Mouse (Mus musculus) MEL (cell line): ENCODE measurements around the gene Vwa3b. TPM values are rescaled to one million over a fixed set of nuclear protein-coding genes. Genes with fewer than 3 reads are reported as not detected.

ENCODE experiments used
- DNase-seq: peaks from one replicate; pipeline ENCODE4 v3.0.0; 2011; ENCODE audit warnings: low read depth, low spot score
- H3K27ac ChIP-seq: 2 replicates; pipeline ENCODE4 v1.5.1; 2012; ENCODE audit warnings: low read depth, mild to moderate bottlenecking, control low read depth, low read length, moderate library complexity; ENCODE audit not compliant: control insufficient read depth
- H3K27me3 ChIP-seq, 2 experiments: fragments of 150-350 bp in 1 of 2; sonication (generic) in 1 of 2; 2 replicates each; pipeline ENCODE4 v1.6.1; 2012; ENCODE audit warnings: low read length in 2 of 2, mild to moderate bottlenecking in 2 of 2, improper control_type of control experiment in 1 of 2, moderate library complexity in 1 of 2; ENCODE audit not compliant: insufficient read depth in 2 of 2, control insufficient read depth in 1 of 2
- H3K36me3 ChIP-seq, 2 experiments: 2 replicates each; pipeline ENCODE4 v1.6.1; 2012 to 2014; ENCODE audit warnings: low read length in 2 of 2, improper control_type of control experiment in 1 of 2, inconsistent platforms in 1 of 2, mild to moderate bottlenecking in 1 of 2; ENCODE audit not compliant: insufficient read depth in 2 of 2, control insufficient read depth in 1 of 2
- H3K4me1 ChIP-seq, 2 experiments: fragments of 150-350 bp in 1 of 2; sonication (generic) in 1 of 2; 2 replicates each; pipeline ENCODE4 v1.6.1; 2012; ENCODE audit warnings: low read length in 2 of 2, improper control_type of control experiment in 1 of 2, mild to moderate bottlenecking in 1 of 2; ENCODE audit not compliant: insufficient read depth in 2 of 2, control insufficient read depth in 1 of 2
- H3K4me3 ChIP-seq, 2 experiments: fragments of 150-350 bp in 1 of 2; sonication (generic) in 1 of 2; 2 replicates each; pipeline ENCODE4 v1.5.1; 2012; ENCODE audit warnings: low read depth in 2 of 2, low read length in 2 of 2, mild to moderate bottlenecking in 2 of 2, moderate library complexity in 2 of 2, control low read depth in 1 of 2, improper control_type of control experiment in 1 of 2; ENCODE audit not compliant: control insufficient read depth in 1 of 2, insufficient read depth in 1 of 2
- H3K79me2 ChIP-seq: 2 replicates; pipeline ENCODE4 v1.6.1; 2012; ENCODE audit warnings: mild to moderate bottlenecking, low read length, moderate library complexity; ENCODE audit not compliant: control insufficient read depth, poor library complexity, insufficient read depth
- H3K9ac ChIP-seq: 2 replicates; pipeline ENCODE4 v1.6.1; 2012; ENCODE audit warnings: low read depth, mild to moderate bottlenecking, control low read depth, low read length, moderate library complexity; ENCODE audit not compliant: control insufficient read depth, poor library complexity, severe bottlenecking
- H3K9me3 ChIP-seq: fragments of 150-350 bp; sonication (generic); replicated peaks from 2 replicates; pipeline ENCODE4 v1.6.1; 2012; ENCODE audit warnings: mild to moderate bottlenecking, low read length, improper control_type of control experiment, moderate library complexity; ENCODE audit not compliant: insufficient read depth
- CHD2 ChIP-seq: IDR thresholded peaks from 2 replicates; pipeline ENCODE4 v1.6.1; 2011; ENCODE audit warnings: low read length, improper control_type of control experiment
- CTCF ChIP-seq, 3 experiments: IDR thresholded peaks in 2 of 3; conservative IDR thresholded peaks in 1 of 3; 2 replicates each; pipeline ENCODE4 v1.5.1; 2011 to 2012; ENCODE audit warnings: low read length in 3 of 3, low read depth in 2 of 3, mild to moderate bottlenecking in 2 of 3, improper control_type of control experiment in 1 of 3, inconsistent platforms in 1 of 3, mixed read lengths in 1 of 3, moderate library complexity in 1 of 3; ENCODE audit not compliant: control insufficient read depth in 1 of 3, insufficient read depth in 1 of 3, poor library complexity in 1 of 3, severe bottlenecking in 1 of 3
- EP300 ChIP-seq, 2 experiments: IDR thresholded peaks; 2 replicates each; pipeline ENCODE4 v1.6.1; 2011; ENCODE audit warnings: improper control_type of control experiment in 2 of 2, low read length in 2 of 2, low read depth in 1 of 2, mild to moderate bottlenecking in 1 of 2
- GABPA ChIP-seq: IDR thresholded peaks from 2 replicates; pipeline ENCODE4 v1.6.1; 2012; ENCODE audit warnings: low read depth, mild to moderate bottlenecking, inconsistent platforms, low read length, improper control_type of control experiment, moderate library complexity
- GATA1 ChIP-seq: IDR thresholded peaks from 2 replicates; pipeline ENCODE4 v1.6.1; 2011; ENCODE audit warnings: low read depth, low read length, improper control_type of control experiment
- HCFC1 ChIP-seq: IDR thresholded peaks from 2 replicates; pipeline ENCODE4 v1.6.1; 2012; ENCODE audit warnings: low read depth, mild to moderate bottlenecking, inconsistent platforms, low read length, improper control_type of control experiment, moderate library complexity
- JUND ChIP-seq: IDR thresholded peaks from 2 replicates; pipeline ENCODE4 v1.6.1; 2011; ENCODE audit warnings: low read depth, mild to moderate bottlenecking, improper control_type of control experiment, low read length
- MAFK ChIP-seq: IDR thresholded peaks from 2 replicates; pipeline ENCODE4 v1.6.1; 2011; ENCODE audit warnings: low read depth, mild to moderate bottlenecking, low read length, improper control_type of control experiment, borderline replicate concordance
- MAX ChIP-seq: IDR thresholded peaks from 2 replicates; pipeline ENCODE4 v1.6.1; 2011; ENCODE audit warnings: low read length, improper control_type of control experiment
- MXI1 ChIP-seq: IDR thresholded peaks from 2 replicates; pipeline ENCODE4 v1.6.1; 2011; ENCODE audit warnings: mild to moderate bottlenecking, low read depth, low read length, improper control_type of control experiment
- MYC ChIP-seq: IDR thresholded peaks from 2 replicates; pipeline ENCODE4 v1.6.1; 2011; ENCODE audit warnings: low read depth, mild to moderate bottlenecking, low read length, improper control_type of control experiment, moderate library complexity
- NELFE ChIP-seq: IDR thresholded peaks from 2 replicates; pipeline ENCODE4 v1.6.1; 2011; ENCODE audit warnings: low read depth, low read length, improper control_type of control experiment
- POLR2A ChIP-seq, 2 experiments: IDR thresholded peaks; 2 replicates each; pipeline ENCODE4 v1.6.1; 2011 to 2012; ENCODE audit warnings: low read length in 2 of 2, mild to moderate bottlenecking in 2 of 2, control low read depth in 1 of 2, improper control_type of control experiment in 1 of 2, low read depth in 1 of 2, moderate library complexity in 1 of 2; ENCODE audit not compliant: control insufficient read depth in 1 of 2, insufficient read depth in 1 of 2, poor library complexity in 1 of 2
- RAD21 ChIP-seq: IDR thresholded peaks from 2 replicates; pipeline ENCODE4 v1.6.1; 2011; ENCODE audit warnings: mild to moderate bottlenecking, low read depth, low read length, improper control_type of control experiment
- RCOR1 ChIP-seq: IDR thresholded peaks from 2 replicates; pipeline ENCODE4 v1.6.1; 2012; ENCODE audit warnings: low read depth, mild to moderate bottlenecking, inconsistent platforms, low read length, improper control_type of control experiment
- SMC3 ChIP-seq: IDR thresholded peaks from 2 replicates; pipeline ENCODE4 v1.6.1; 2011; ENCODE audit warnings: low read depth, low read length, improper control_type of control experiment
- TAL1 ChIP-seq: IDR thresholded peaks from 2 replicates; pipeline ENCODE4 v1.6.1; 2012; ENCODE audit warnings: mild to moderate bottlenecking, inconsistent platforms, low read length, moderate library complexity, mixed read lengths
- TBP ChIP-seq: IDR thresholded peaks from 2 replicates; pipeline ENCODE4 v1.8.0; 2011; ENCODE audit warnings: low read depth, low read length, improper control_type of control experiment
- UBTF ChIP-seq: IDR thresholded peaks from 2 replicates; pipeline ENCODE4 v1.6.1; 2012; ENCODE audit warnings: low read depth, mild to moderate bottlenecking, inconsistent platforms, low read length, improper control_type of control experiment, moderate library complexity, borderline replicate concordance; ENCODE audit not compliant: insufficient read depth
- USF1 ChIP-seq: IDR thresholded peaks from 2 replicates; pipeline ENCODE4 v1.6.1; 2014; ENCODE audit warnings: low read depth, mild to moderate bottlenecking, inconsistent platforms, low read length, improper control_type of control experiment, moderate library complexity
- USF2 ChIP-seq, 2 experiments: IDR thresholded peaks; 2 replicates each; pipeline ENCODE4 v1.6.1; 2011 to 2012; ENCODE audit warnings: improper control_type of control experiment in 2 of 2, low read length in 2 of 2, borderline replicate concordance in 1 of 2, inconsistent platforms in 1 of 2, low read depth in 1 of 2, mild to moderate bottlenecking in 1 of 2; ENCODE audit not compliant: insufficient read depth in 1 of 2
- ZC3H11A ChIP-seq: IDR thresholded peaks from 2 replicates; pipeline ENCODE4 v1.6.1; 2012; ENCODE audit warnings: low read depth, mild to moderate bottlenecking, inconsistent platforms, low read length, improper control_type of control experiment
- ZMIZ1 ChIP-seq: IDR thresholded peaks from 2 replicates; pipeline ENCODE4 v1.6.1; 2012; ENCODE audit warnings: low read depth, mild to moderate bottlenecking, inconsistent platforms, low read length, improper control_type of control experiment, moderate library complexity
- ZNF384 ChIP-seq: IDR thresholded peaks from 2 replicates; pipeline ENCODE4 v1.6.1; 2012; ENCODE audit warnings: low read depth, mild to moderate bottlenecking, inconsistent platforms, low read length, improper control_type of control experiment
- polyA plus RNA-seq, 2 experiments: library from polyadenylated mRNA; stranded (reverse) in 1 of 2; unstranded in 1 of 2; fragments of >175 nt in 1 of 2; fragments of >200 nt in 1 of 2; gene quantifications; 2 replicates each; pipeline versions ENCODE4 v1.2.1 to v1.2.4; 2012; ENCODE audit warnings: low replicate concordance in 2 of 2, low read depth in 1 of 2; ENCODE audit not compliant: insufficient read length in 2 of 2, insufficient read depth in 1 of 2, missing spikeins in 1 of 2
- total RNA-seq: library from RNA; depleted of rRNA; stranded (reverse); fragments of 300-350 nt; gene quantifications from 2 replicates; pipeline ENCODE4 v1.2.3, GENCODE M21; 2012

Vwa3b gene
- total and polyA plus RNA-seq, 3 experiments = not detected

DNA sequence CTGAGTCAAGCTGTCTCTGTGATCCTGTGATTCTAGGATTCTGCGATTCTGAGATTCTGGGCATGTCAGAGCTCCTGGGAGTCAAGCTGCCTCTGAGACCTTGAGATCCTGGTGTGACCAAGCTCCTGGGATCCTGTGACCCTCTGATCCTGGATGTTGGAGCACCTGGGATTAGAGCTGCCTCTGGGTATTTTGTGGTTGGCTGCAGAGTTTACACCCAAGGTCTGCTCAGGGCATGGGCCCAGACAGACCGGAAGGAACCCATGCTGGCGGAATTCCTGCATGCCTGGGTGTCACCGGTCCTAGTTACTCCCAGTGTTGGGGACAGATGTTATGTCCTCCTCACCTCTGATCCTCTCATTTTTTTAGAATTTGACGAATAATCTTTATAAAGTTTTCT is 32.1 kb upstream of the Vwa3b start:
- Histone ChIP-seq H3K27me3 (peaks cover 0 to 4% of the 10 kb centered on the region in 2 experiments; a peak in 2 of 4 replicates), H3K9ac (no peak overlapping the region), H3K4me1 (no peaks in the 10 kb centered on the region), H3K4me3 (no peak overlapping the region), H3K27ac (no peak overlapping the region), H3K79me2 (no peaks in the 10 kb centered on the region), H3K36me3 (no peaks in the 10 kb centered on the region), H3K9me3 (no peaks in the 10 kb centered on the region)
- DNase-seq = no peak
- no peak for TF ChIP-seq USF2 (IDR thresholded peaks at IDR 0.05; ENCODE audit: borderline replicate concordance in 1 of 2, insufficient read depth in 1 of 2, low read depth in 1 of 2, low read length in 2 of 2)
- TF ChIP-seq USF1 = no peak
- TF ChIP-seq TBP = no peak
- TF ChIP-seq CHD2 = no peak
- TF ChIP-seq MAFK = no peak
- no peak for TF ChIP-seq CTCF (IDR thresholded peaks at IDR 0.05 in 2 of 3, conservative IDR thresholded peaks at IDR 0.05 in 1 of 3; ENCODE audit: control insufficient read depth in 1 of 3, insufficient read depth in 1 of 3, low read depth in 2 of 3, low read length in 3 of 3, poor library complexity in 1 of 3, severe bottlenecking in 1 of 3)
- no peak for TF ChIP-seq ZMIZ1
- no peak for TF ChIP-seq MAX
- no peak for TF ChIP-seq POLR2A (IDR thresholded peaks at IDR 0.05; ENCODE audit: control insufficient read depth in 1 of 2, insufficient read depth in 1 of 2, low read depth in 1 of 2, low read length in 2 of 2, poor library complexity in 1 of 2)
- TF ChIP-seq GATA1 = no peak
- no peak for TF ChIP-seq MYC
- no peak for TF ChIP-seq JUND
- TF ChIP-seq ZC3H11A = no peak
- TF ChIP-seq RCOR1 = no peak
- no peak for TF ChIP-seq GABPA
- TF ChIP-seq TAL1 = no peak
- TF ChIP-seq HCFC1 = no peak
- no peak for TF ChIP-seq ZNF384
- TF ChIP-seq SMC3 = no peak

DNA sequence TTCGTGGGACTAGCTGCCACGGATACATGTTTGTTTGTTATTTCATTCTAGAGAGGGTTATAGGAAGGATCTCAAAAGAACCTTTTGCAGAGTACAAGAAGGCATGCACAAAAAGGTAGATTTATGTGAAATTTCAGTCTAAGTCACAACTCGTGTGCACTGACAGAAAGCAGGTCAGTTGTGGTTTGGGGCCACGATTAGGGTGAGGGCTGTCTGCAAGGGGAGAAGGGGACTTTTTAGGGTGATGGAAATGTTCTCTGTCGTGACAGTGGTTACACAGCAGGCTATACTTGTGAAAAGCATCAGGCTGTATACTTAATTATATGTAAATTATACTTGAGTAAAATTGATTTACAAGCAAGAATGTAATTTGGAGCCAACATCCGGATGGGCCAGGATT is 30.6 kb upstream of the Vwa3b start:
- no peak for DNase-seq
- no peaks in the 10 kb centered on the region for H3K9me3 ChIP-seq
- 0 out of 4 replicates have a peak, but pooled peaks cover 0 to 4% of the 10 kb centered on the region in 2 experiments for H3K4me1 ChIP-seq
- H3K27ac ChIP-seq = no peak overlapping the region
- no peaks in the 10 kb centered on the region for H3K36me3 ChIP-seq
- no peak overlapping the region for H3K4me3 ChIP-seq
- TF ChIP-seq UBTF = no peak
- no peak for TF ChIP-seq MXI1
- TF ChIP-seq ZMIZ1 = no peak
- TF ChIP-seq NELFE = no peak
- no peak for TF ChIP-seq RCOR1
- no peak for TF ChIP-seq TAL1
- no peak for TF ChIP-seq MAFK
- no peak for TF ChIP-seq TBP
- no peak for TF ChIP-seq EP300 (IDR thresholded peaks at IDR 0.05; ENCODE audit: low read depth in 1 of 2, low read length in 2 of 2)
- TF ChIP-seq RAD21 = no peak
- peaks cover 0 to 3% of the 10 kb centered on the region in 2 experiments; a peak in 1 of 4 replicates for H3K27me3 ChIP-seq
- H3K79me2 ChIP-seq = no peaks in the 10 kb centered on the region
- H3K9ac ChIP-seq = no peak overlapping the region
